Mouse (Mus musculus) megakaryocyte, embryonic 14.5 days (primary cell): ENCODE data around the gene H6pd. TPM values are rescaled to one million over a fixed set of nuclear protein-coding genes. Genes with fewer than 3 reads are reported as not detected.

ENCODE experiments used
- H3K27me3 ChIP-seq: replicated peaks from 2 replicates; pipeline ENCODE3; 2012; ENCODE audit warnings: inconsistent platforms
- H3K36me3 ChIP-seq: replicated peaks from 2 replicates; pipeline ENCODE3; 2012; ENCODE audit warnings: low read length, inconsistent platforms, mixed read lengths
- H3K4me1 ChIP-seq: 2 replicates; pipeline ENCODE4 v1.6.1; 2012; ENCODE audit warnings: inconsistent platforms
- H3K4me3 ChIP-seq: replicated peaks from 2 replicates; pipeline ENCODE3; 2012; ENCODE audit warnings: moderate library complexity, mild to moderate bottlenecking, inconsistent platforms
- H3K9me3 ChIP-seq: 2 replicates; pipeline ENCODE4 v1.6.1; 2012; ENCODE audit warnings: inconsistent platforms
- FLI1 ChIP-seq: IDR thresholded peaks from 2 replicates; pipeline ENCODE4 v1.6.1; 2012; ENCODE audit warnings: low read length, inconsistent platforms, mixed read lengths
- GATA1 ChIP-seq: IDR thresholded peaks from 3 replicates; pipeline ENCODE4 v1.6.1; 2012; ENCODE audit warnings: mixed read lengths, low read length, inconsistent platforms, borderline replicate concordance
- polyA plus RNA-seq: library from polyadenylated mRNA; stranded (reverse); fragments of >175 nt; gene quantifications from 2 replicates; pipeline ENCODE4 v1.2.3, GENCODE M21; 2012; ENCODE audit warnings: low replicate concordance; ENCODE audit not compliant: insufficient read depth

Gene H6pd
- polyA plus RNA-seq, 1 experiment: 6.8 TPM

DNA sequence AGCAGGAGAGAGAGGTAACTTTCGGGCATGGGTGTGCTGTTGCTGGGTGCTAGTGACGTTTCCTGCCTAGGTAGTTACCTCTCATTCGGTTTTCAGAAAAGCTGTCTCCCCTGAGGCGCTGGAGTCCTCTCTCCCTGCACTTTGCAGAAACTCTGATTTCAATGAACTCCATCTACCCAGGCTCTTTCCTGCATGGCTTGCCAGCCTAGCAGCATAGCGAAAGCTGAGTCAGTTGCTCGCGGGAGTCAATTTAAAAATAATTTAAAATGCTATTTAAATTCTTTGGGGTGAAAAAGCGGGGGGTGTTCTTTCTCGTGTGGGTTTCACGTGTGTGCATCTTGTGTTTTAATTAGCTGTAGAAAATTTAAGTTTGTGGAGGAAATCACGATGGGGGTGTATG, 21.1 kb upstream of the H6pd start:
- Histone ChIP-seq H3K27me3 (peaks cover 98% of the 10 kb centered on the region), H3K4me3 (peak overlapping the region; percentile 92)
- TF ChIP-seq GATA1 (no peak), FLI1 (no peak)

DNA sequence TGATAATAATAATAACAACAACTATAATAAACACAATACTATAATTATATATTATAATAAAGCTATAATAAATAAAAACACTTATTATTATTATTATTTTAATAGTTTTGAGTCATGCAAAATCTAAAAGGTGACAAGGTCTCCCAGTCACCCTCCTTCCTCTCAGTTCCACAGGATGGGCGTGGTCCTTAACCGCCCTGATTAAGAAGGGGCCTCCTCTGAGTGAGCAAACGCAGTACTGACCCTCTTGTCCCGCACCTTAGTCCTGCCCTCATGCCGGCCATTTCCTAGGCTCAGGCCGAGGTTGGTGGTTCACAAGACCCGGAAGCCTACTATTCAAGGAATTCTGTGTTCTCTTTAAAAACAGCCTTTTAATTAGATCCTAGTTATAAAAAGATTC, 14.7 kb upstream of the H6pd start:
- no peak overlapping the region for H3K4me3 ChIP-seq
- no peaks in the 10 kb centered on the region for H3K9me3 ChIP-seq
- H3K4me1 ChIP-seq: peaks cover 3% of the 10 kb centered on the region; the same call in 1 of the 2 replicates
- peaks cover 59% of the 10 kb centered on the region for H3K27me3 ChIP-seq
- H3K36me3 ChIP-seq: no peaks in the 10 kb centered on the region
- TF ChIP-seq GATA1: no peak
- TF ChIP-seq FLI1: no peak

More for the DNA sequence above, 21.1 kb upstream of the H6pd start:
- Histone ChIP-seq H3K4me1 (peaks cover 33% of the 10 kb centered on the region), H3K36me3 (no peaks in the 10 kb centered on the region), H3K9me3 (no peaks in the 10 kb centered on the region)

DNA sequence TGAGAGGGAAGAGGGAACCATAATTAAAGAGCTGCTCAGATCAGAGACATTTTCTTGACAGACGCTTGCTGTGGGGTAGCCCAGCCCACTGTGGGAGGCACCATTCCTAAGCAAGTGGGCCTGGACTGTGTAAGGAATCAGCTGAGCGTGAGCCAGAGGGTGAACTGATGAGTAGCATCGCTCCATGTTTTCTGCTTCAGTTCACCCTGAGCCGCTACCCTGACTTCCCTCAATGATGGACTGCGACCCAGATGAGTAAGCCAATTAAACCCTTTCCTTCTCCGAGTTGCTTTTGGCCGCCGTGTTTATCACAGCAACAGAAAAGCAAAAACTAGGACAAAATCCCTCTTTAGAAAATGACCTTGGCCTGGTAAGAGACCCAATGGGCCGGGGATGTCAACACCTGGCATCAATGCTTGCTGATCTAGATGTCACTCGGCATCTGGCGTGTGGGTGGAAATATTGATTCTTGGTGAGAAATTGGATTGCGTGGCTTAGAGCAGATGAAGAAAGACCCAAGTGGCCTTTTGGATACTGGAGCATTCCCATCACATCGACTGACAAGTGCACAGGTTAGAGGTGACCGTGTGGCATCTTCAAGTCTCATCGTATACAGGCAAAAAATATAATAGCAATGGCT, 11.0 kb upstream of the H6pd start:
- no peak overlapping the region for H3K4me3 ChIP-seq
- no peaks in the 10 kb centered on the region for H3K36me3 ChIP-seq
- H3K4me1 ChIP-seq: peaks cover 24% of the 10 kb centered on the region
- H3K27me3 ChIP-seq: peaks cover 46% of the 10 kb centered on the region
- TF ChIP-seq GATA1 (no peak), FLI1 (no peak)
- H3K9me3 ChIP-seq: no peaks in the 10 kb centered on the region

DNA sequence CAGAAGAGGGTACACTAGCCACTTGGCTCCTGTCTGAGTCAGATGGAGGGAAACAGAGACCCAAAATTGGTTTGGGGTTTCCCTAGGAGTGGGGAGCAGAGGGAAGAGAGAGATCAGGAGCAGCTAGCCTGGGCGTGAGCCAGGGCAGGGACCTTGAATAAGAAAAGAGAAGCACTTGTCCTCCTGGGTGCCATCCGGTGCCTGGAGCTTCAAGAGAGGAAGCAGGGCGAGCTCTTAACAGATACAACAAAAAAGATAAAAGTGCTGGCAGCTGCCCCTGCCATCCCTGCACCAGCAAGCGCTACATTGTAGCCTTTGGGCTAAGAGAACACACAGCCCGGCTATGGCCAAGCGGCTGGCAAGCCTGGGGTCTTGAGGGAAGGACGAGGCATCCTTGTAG, 6.6 kb upstream of the H6pd start:
- H3K9me3 ChIP-seq: no peaks in the 10 kb centered on the region
- no peaks in the 10 kb centered on the region for H3K36me3 ChIP-seq
- TF ChIP-seq GATA1: no peak
- TF ChIP-seq FLI1: no peak
- peak overlapping the region; percentile 31 for H3K4me3 ChIP-seq
- peaks cover 47% of the 10 kb centered on the region for H3K4me1 ChIP-seq
- peaks cover 30% of the 10 kb centered on the region for H3K27me3 ChIP-seq

DNA sequence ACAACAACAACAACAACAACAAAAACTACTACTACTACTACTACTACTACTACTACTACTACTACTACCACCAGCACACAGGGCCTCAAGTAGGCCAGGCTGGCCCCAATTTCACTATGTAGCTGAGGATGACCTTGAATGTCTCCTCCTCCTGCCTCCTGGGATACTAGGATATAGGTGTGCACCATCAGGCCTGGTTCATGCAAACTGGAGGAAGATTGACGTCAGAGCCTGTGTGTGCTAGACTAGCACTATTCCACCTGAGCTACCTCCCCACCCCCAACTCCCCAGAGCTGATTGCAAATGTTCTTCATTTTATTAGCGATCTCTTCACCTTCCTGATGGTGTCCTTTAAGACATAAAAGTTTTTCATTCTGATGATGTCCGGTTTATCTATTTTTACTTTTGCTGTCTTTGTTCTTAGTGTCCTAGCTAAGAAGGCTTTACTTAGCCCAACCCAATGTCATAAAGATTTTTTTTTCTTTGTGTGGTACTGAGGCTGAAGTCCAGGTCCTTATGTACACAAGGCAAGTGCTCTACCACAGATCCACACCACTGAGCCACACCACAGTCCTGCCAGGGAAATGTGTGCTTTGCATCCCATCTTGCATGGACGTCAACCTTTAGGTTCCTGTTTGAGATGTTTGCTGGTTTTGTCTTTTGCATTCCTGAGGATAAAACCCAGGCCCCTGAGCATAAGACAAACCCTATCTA, 5.7 kb upstream of the H6pd start:
- peaks cover 27% of the 10 kb centered on the region for H3K27me3 ChIP-seq
- H3K4me3 ChIP-seq: no peak overlapping the region
- no peaks in the 10 kb centered on the region for H3K9me3 ChIP-seq
- no peak for TF ChIP-seq FLI1
- TF ChIP-seq GATA1: no peak
- H3K4me1 ChIP-seq: peaks cover 54% of the 10 kb centered on the region
- H3K36me3 ChIP-seq: no peaks in the 10 kb centered on the region

DNA sequence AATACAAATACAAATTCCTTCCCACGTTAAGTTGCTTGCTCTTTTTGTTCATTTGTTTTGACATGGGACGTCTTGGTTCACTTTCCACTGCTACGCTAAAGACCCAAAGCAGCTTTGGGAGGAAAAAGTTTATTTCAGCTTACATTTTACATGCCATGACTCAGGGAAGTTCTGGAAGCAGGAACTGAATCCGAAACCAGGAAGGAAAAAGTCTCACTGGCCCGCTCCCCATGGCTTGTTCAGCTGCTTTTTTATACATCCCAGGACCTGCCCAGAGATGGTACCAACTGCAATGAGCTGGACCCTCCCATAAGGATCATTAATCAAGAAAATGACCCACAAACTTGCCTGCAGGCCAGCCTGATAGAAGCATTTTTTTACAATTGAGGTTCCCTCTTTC, 5.0 kb upstream of the H6pd start:
- Histone ChIP-seq H3K4me1 (peaks cover 61% of the 10 kb centered on the region), H3K27me3 (peaks cover 27% of the 10 kb centered on the region), H3K4me3 (no peak overlapping the region), H3K36me3 (no peaks in the 10 kb centered on the region), H3K9me3 (no peaks in the 10 kb centered on the region)
- no peak for TF ChIP-seq GATA1
- no peak for TF ChIP-seq FLI1

DNA sequence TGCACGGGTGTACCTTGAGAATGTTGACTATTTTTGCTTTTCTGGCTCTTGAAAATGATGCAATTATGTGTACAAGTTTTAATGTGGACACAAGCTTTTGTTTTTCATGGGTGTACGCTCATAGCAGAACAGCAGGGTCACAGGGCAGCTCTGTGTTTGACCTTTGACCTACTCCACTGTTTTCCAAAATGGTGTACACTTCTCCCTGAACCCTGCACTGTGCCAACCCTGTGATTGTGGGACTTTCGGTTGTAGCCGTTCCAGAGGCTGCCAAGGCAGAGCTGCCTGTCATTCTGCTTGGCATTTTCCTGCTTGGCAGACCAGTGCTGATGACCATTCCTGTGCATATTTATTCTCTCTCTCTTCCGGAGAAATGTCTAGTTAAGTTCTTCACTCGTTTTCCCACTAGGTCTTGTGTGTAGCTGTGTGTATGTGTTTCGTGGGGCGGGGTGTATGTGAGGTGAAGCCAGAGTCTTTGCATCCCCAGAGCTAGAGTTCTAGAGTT, 4.4 kb upstream of the H6pd start:
- no peak for TF ChIP-seq FLI1
- no peak overlapping the region for H3K4me3 ChIP-seq
- H3K36me3 ChIP-seq: no peaks in the 10 kb centered on the region
- H3K9me3 ChIP-seq: no peaks in the 10 kb centered on the region
- H3K4me1 ChIP-seq: peaks cover 60% of the 10 kb centered on the region
- H3K27me3 ChIP-seq: peaks cover 21% of the 10 kb centered on the region

DNA sequence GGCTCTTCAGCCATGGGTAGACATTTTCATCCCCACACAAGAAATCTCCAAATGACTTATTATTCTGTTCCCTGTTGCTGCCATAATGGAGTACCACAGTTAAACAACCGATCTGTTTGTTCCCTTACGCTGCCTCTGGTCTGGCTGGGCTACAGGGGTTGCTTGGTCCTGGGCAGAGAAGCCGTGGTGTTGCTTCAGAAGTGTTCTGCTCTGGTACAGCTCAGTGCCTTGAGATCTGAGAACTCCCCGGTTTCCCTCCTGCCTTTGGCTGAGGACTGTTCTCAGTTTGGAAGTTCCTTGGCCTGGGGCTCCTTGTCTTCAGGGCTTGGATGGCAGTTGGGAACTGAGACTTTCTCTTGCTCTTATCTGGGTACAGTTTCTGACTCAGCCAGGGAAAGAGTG, 3.5 kb upstream of the H6pd start:
- TF ChIP-seq GATA1 (no peak), FLI1 (no peak)
- no peaks in the 10 kb centered on the region for H3K9me3 ChIP-seq
- peaks cover 13% of the 10 kb centered on the region for H3K27me3 ChIP-seq
- no peaks in the 10 kb centered on the region for H3K36me3 ChIP-seq
- no peak overlapping the region for H3K4me3 ChIP-seq
- H3K4me1 ChIP-seq: peaks cover 66% of the 10 kb centered on the region

DNA sequence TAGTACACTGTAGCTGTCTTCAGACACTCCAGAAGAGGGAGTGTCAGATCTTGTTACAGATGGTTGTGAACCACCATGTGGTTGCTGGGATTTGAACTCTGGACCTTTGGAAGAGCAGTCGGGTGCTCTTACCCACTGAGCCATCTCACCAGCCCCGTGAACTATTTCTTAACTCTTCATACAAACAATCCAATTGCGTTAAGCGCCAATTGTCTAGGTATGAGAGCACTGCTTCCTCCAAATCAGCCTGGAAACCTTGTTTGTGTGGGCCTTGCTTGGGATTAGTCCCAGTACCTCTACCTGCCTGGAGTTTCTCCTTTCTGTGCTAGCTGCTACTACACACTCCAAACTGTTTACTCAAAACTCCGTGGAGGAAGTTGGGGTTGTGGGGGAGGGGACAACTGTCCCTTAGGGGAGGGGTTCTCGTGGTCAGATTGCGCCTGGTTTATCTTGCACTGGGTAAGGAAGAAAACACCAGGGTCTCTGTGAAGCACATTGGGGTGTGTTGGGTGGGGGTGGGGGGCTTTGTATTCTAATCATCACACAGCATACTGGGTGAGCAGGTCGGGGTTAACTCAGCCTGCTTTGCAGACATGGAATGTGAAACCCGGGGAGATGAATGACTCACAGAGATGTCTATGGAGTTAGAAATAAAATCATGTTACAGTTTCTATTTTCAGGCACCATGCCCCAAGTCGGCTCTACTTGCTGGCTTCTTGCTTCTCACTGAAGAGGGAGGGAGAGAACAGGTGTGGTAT, 2.9 kb upstream of the H6pd start:
- Histone ChIP-seq H3K4me3 (peak overlapping the region; percentile 46), H3K4me1 (peaks cover 72% of the 10 kb centered on the region), H3K27me3 (peaks cover 11% of the 10 kb centered on the region), H3K9me3 (no peaks in the 10 kb centered on the region), H3K36me3 (no peaks in the 10 kb centered on the region)
- no peak for TF ChIP-seq GATA1
- no peak for TF ChIP-seq FLI1

DNA sequence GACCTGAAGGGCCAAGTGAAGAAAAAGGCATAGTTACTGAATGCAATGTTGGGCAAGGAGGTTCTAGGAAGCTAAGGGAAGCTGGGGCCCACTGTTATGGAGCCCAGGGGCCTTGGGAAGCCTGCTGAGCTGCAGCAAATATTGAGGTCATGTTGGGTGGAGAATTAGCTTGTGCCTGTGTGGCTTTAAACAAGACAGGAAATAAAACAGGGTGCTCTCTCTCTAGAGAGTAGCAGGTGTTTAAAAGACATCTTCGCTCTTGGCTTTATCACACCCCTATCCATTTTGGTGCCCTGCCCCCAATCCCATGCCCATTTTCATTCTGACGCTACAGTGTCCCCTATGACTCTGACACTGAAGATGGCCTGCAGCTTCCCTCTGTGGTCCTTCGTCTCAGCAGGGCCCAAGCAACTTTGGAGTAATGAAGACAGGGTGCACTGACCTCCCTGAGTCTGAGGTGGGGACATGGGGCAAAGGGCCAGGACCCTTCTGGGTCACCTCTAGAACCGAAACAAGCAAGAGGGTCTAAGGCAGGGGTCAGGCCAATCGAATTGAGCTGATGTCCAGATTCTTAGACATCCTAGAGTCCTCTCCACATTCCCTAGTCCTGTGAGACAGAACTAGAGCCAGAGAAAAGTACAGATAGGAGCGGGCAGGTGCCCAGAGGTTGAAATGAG, 1.4 kb upstream of the H6pd start:
- H3K27me3 ChIP-seq: no peaks in the 10 kb centered on the region
- peaks cover 12% of the 10 kb centered on the region for H3K36me3 ChIP-seq
- no peak overlapping the region for H3K4me3 ChIP-seq
- no peak for TF ChIP-seq GATA1
- no peak for TF ChIP-seq FLI1
- H3K9me3 ChIP-seq: peaks cover 4% of the 10 kb centered on the region
- H3K4me1 ChIP-seq: peaks cover 74% of the 10 kb centered on the region
